Mouse (Mus musculus) cerebellum, adult 2 months (tissue): Measurements from ENCODE around the gene Sept3. TPM values are rescaled to one million over a fixed set of nuclear protein-coding genes. Genes with fewer than 3 reads are reported as not detected.

ENCODE experiments used
- DNase-seq, 2 experiments: peaks; one replicate each; pipeline ENCODE4 v3.0.0; 2021
- H3K27ac ChIP-seq: fragments of 200-500 bp; 2 replicates; pipeline ENCODE4 v1.5.1; 2012; ENCODE audit warnings: low read length, control low read depth, inconsistent platforms; ENCODE audit not compliant: insufficient read depth
- H3K27me3 ChIP-seq: fragments of 200-500 bp; 2 replicates; pipeline ENCODE4 v1.6.1; 2012; ENCODE audit warnings: inconsistent platforms, mild to moderate bottlenecking, low read length, moderate library complexity; ENCODE audit not compliant: control insufficient read depth, insufficient read depth
- H3K4me1 ChIP-seq: fragments of 200-500 bp; 2 replicates; pipeline ENCODE4 v1.6.1; 2011; ENCODE audit warnings: low read length; ENCODE audit not compliant: control insufficient read depth, insufficient read depth
- H3K4me3 ChIP-seq: fragments of 200-500 bp; replicated peaks from 2 replicates; pipeline ENCODE3; 2011; ENCODE audit warnings: mild to moderate bottlenecking, low read depth, low read length, control low read depth; ENCODE audit not compliant: insufficient read depth
- CTCF ChIP-seq: fragments of 200-500 bp; IDR thresholded peaks from 2 replicates; pipeline ENCODE4 v1.5.1; 2011; ENCODE audit warnings: low read depth, mild to moderate bottlenecking, control low read depth, low read length, moderate library complexity, borderline replicate concordance; ENCODE audit not compliant: insufficient read depth
- POLR2A ChIP-seq: fragments of 200-500 bp; IDR thresholded peaks from 2 replicates; pipeline ENCODE4 v1.6.1; 2011; ENCODE audit warnings: low read length, control low read depth, borderline replicate concordance; ENCODE audit not compliant: insufficient read depth
- WGBS: fragments of 180-500 bp; shearing (Covaris S2); methylation state at CpG from one replicate; pipeline ENCODE4 v1.1.7; 2018; 5-methylcytosine and 5-hydroxymethylcytosine counted together
- polyA plus RNA-seq: library from polyadenylated mRNA; depleted of rRNA; stranded (reverse); fragments of >200 nt; gene quantifications from 2 replicates; pipeline ENCODE4 v1.2.3, GENCODE M21; 2012

Gene Sept3
- polyA plus RNA-seq, 1 experiment = 306 TPM

DNA sequence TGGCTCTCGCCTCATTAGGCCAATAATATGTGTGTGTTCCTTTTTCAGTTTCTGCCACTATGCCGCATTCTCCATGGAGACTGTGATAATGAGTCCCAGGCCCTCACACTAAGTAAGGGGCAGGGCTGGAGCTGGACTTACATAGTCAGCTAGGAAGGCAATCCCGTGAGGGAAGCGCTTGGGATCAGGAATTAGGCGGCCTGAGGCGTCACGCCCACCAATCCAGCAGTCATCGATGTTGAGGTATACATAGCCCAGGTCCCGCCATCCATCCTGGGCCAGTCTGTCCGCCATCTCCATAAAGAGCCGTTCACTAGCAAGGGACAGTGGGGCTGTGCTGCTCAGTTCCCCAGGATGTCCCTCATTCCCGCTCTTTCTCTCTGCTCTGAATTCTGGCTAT is 61.9 kb downstream of the Sept3 start:
- Histone ChIP-seq H3K27me3 (no peaks in the 10 kb centered on the region), H3K27ac (no peak overlapping the region), H3K4me3 (no peak overlapping the region), H3K4me1 (peaks cover 17% of the 10 kb centered on the region)
- WGBS = 86% methylated on average over 12 of the region's 12 CpGs
- TF ChIP-seq POLR2A = no peak
- no peak for DNase-seq

DNA sequence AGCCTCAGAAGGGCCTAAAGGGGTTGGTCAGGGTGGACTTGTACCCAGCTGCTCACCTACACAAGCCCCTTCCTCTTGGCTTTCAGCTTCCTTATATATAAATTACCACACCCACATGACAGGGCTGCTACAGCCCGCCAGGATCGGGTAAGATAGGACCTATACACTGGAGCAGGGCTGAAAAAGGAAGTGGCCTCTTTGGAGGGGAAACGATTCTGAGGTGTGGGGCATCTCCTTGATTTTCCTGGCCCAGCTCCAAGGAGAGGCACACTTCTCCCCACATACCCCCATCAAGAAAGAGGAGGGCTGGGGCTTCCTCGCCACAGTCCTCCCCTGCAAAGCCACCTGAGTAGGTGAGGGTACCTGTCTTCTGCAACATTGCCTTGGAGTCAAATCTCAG is 63.2 kb downstream of the Sept3 start:
- H3K4me1 ChIP-seq = peaks cover 17% of the 10 kb centered on the region
- 31% methylated on average over 4 of the region's 4 CpGs for WGBS
- H3K27me3 ChIP-seq = no peaks in the 10 kb centered on the region
- peak overlapping the region; percentile 80 for H3K4me3 ChIP-seq
- TF ChIP-seq POLR2A (no peak), CTCF (no peak)
- DNase-seq = no peak
- no peak overlapping the region for H3K27ac ChIP-seq

DNA sequence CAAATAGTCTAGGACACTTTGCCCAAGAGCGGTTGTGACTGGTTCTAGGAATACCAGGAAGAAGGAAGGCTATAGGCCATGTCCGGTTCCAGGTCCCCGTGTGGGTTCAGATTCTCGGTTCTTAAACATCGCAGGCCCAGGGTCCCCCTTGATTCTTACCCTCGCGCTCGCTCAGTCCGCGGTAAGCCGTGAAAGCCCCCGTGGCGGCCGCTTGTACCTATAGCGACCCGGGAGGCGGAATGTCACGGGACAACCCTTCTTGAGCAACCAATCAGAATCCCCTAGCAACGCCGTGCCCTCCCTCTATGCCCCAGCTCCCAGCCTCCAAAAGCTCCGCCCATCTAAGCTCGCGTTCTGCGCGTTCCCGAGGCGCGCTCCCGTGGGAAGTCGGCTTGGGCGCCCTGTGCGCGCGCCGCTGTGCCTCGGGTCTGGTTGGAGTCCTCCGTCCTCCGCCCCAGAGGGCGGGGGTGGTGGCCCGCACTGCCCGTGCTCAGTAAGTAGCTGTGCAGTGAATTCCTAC is 64.0 kb downstream of the Sept3 start, which contains the start of the genes Naga, Pheta2 and Smdt1:
Gene Naga (minus strand): TSS at position 333 of the 520 bp plus-strand sequence.
Gene Pheta2 (plus strand): TSS at position 350 of the 520 bp plus-strand sequence.
Gene Smdt1 (plus strand): TSS at position 367 of the 520 bp plus-strand sequence.
- DNase-seq = peak; percentile 97
- Histone ChIP-seq H3K4me1 (peaks cover 17% of the 10 kb centered on the region), H3K27me3 (no peaks in the 10 kb centered on the region), H3K4me3 (peak within 1 kb of the TSS; percentile 80), H3K27ac (no peak within 1 kb of the TSS)
- WGBS = under 1% methylated on average over 41 of the region's 41 CpGs
- peak; percentile 38; the same call in 1 of the 2 replicates for TF ChIP-seq POLR2A
- no peak for TF ChIP-seq CTCF

DNA sequence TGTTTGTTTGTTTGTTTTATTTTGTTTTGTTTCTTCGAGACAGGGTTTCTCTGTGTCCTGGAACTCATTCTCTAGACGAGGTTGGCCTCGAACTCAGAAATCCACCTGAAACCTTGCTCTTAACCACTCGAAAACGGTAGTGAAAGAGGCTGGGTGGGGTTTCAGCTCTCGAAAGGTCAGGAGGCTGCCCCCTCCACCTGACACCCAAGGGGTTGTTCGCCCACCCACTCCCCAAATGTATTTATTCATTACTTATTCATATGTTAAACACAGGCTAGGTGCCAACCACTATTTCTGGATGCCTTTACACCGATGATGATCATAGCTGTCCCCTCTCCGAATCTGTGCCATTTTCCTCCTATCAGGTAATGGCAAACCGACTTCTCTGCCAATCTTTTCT is 64.5 kb downstream of the Sept3 start:
- no peaks in the 10 kb centered on the region for H3K27me3 ChIP-seq
- peaks cover 17% of the 10 kb centered on the region for H3K4me1 ChIP-seq
- 50% methylated on average over 10 of the region's 10 CpGs for WGBS
- H3K27ac ChIP-seq = no peak overlapping the region
- TF ChIP-seq CTCF (no peak), POLR2A (no peak)
- no peak for DNase-seq
- peak overlapping the region; percentile 80 for H3K4me3 ChIP-seq

- Histone ChIP-seq H3K4me3 (no peak overlapping the region), H3K4me1 (peaks cover 17% of the 10 kb centered on the region), H3K27me3 (no peaks in the 10 kb centered on the region), H3K27ac (no peak overlapping the region)
- WGBS = 87% methylated on average over 8 of the region's 8 CpGs
- TF ChIP-seq CTCF (no peak), POLR2A (no peak)
- no peak for DNase-seq
Observed at GRCm38 (mm10) chr15:82339634-82340254, 65.1 kb downstream of the Sept3 start.

GRCm38 (mm10) chr15:82340414-82341035 is 65.8 kb downstream of the Sept3 start:
- H3K27ac ChIP-seq = no peak overlapping the region
- H3K4me3 ChIP-seq = no peak overlapping the region
- 57% methylated on average over 21 of the region's 21 CpGs for WGBS
- no peaks in the 10 kb centered on the region for H3K27me3 ChIP-seq
- H3K4me1 ChIP-seq = peaks cover 10% of the 10 kb centered on the region
- TF ChIP-seq POLR2A (no peak), CTCF (no peak)
- DNase-seq = no peak

DNA sequence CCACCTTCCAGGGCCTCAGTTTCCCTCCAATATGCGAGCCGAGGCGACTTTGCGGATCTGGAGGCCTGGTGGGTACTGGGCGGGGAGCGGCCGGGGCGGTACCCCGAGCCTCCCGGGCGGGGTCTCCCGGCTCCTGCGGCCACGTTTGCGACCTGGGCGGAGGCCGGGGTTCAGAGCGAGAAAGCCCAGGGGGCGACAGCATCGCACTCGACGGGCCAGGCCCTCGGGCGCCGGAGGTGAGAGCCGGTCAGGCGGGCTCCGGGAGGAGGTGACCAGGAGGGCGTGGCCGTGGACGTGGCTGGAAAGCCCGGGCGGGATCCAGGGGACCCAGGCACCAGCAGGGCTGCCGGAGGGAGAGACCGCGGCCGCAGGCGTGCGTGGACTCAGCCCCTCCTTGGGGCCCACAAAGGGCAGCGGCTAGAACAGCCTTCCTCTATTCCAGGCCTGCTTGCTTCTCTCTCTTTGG is 66.4 kb downstream of the Sept3 start:
- TF ChIP-seq POLR2A (no peak), CTCF (no peak)
- no peaks in the 10 kb centered on the region for H3K27me3 ChIP-seq
- no peak for DNase-seq
- peaks cover 10% of the 10 kb centered on the region for H3K4me1 ChIP-seq
- no peak overlapping the region for H3K27ac ChIP-seq
- WGBS = 12% methylated on average over 39 of the region's 40 CpGs
- H3K4me3 ChIP-seq = no peak overlapping the region
